Mouse (Mus musculus): ENCODE results near the gene Mep1a.

DNA sequence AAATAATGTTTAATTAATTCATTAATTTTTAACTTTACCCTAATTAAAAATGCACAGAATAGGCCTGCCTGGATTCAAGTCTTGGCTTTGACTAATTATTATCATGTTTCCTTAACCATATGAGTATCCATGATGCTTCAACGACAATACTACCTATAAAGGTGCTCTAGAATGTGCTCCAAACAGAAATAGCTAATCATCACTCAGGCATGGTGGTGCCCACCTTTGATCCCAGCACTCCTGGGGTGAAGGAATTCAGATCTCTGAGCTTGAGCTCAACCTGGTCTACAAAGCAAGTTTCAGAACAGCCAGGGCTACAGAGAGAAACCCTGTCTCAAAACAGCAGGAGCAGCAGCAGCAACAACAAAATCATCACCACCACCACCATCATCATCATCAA, 2.1 kb downstream of the Mep1a start:
- TF ChIP-seq CTCF (IDR thresholded peaks at IDR 0.05; ENCODE audit: low read depth): no peak
- TF ChIP-seq EP300 (IDR thresholded peaks at IDR 0.05; ENCODE audit: low read depth): no peak

Data from liver, postnatal 0 days (tissue).